Mouse (Mus musculus) CH12.LX (cell line): ENCODE measurements around the gene Aunip.

Experiments
- CTCF ChIP-seq, 2 experiments: IDR thresholded peaks in 1 of 2; conservative IDR thresholded peaks in 1 of 2; 2 replicates each; pipeline ENCODE4 v1.5.1; 2011 to 2012; ENCODE audit warnings: low read depth in 2 of 2, low read length in 2 of 2, improper control_type of control experiment in 1 of 2, inconsistent platforms in 1 of 2, mild to moderate bottlenecking in 1 of 2, moderate library complexity in 1 of 2
- ETS1 ChIP-seq: conservative IDR thresholded peaks from 2 replicates; pipeline ENCODE4 v1.6.1; 2012; ENCODE audit warnings: low read depth, mild to moderate bottlenecking, inconsistent platforms, low read length, improper control_type of control experiment, moderate library complexity
- MAX ChIP-seq: IDR thresholded peaks from 2 replicates; pipeline ENCODE4 v1.6.1; 2011; ENCODE audit warnings: low read length, improper control_type of control experiment
- POLR2A ChIP-seq: IDR thresholded peaks from 2 replicates; pipeline ENCODE4 v1.6.1; 2011; ENCODE audit warnings: low read depth, mild to moderate bottlenecking, improper control_type of control experiment, low read length
- RAD21 ChIP-seq: IDR thresholded peaks from 2 replicates; pipeline ENCODE4 v1.6.1; 2011; ENCODE audit warnings: low read depth, mild to moderate bottlenecking, low read length, improper control_type of control experiment, moderate library complexity
- TBP ChIP-seq: conservative IDR thresholded peaks from 2 replicates; pipeline ENCODE4 v1.6.1; 2011; ENCODE audit warnings: low read depth, low read length, improper control_type of control experiment
- TCF12 ChIP-seq: IDR thresholded peaks from 2 replicates; pipeline ENCODE4 v1.6.1; 2014; ENCODE audit warnings: low read depth, mild to moderate bottlenecking, inconsistent platforms, low read length, improper control_type of control experiment
- USF1 ChIP-seq: IDR thresholded peaks from 2 replicates; pipeline ENCODE4 v1.6.1; 2014; ENCODE audit warnings: low read depth, mild to moderate bottlenecking, inconsistent platforms, low read length, improper control_type of control experiment
- ZC3H11A ChIP-seq: IDR thresholded peaks from 2 replicates; pipeline ENCODE4 v1.6.1; 2012; ENCODE audit warnings: low read depth, mild to moderate bottlenecking, inconsistent platforms, low read length, improper control_type of control experiment

- TF ChIP-seq CTCF (conservative IDR thresholded peaks at IDR 0.05 in 1 of 2, IDR thresholded peaks at IDR 0.05 in 1 of 2; ENCODE audit: low read depth in 2 of 2, low read length in 2 of 2) (no peak), MAX (no peak), POLR2A (no peak), TBP (no peak), RAD21 (no peak), ZC3H11A (no peak), USF1 (no peak), ETS1 (no peak), TCF12 (no peak)
These were observed 27.1 kb upstream of the Aunip start for GRCm38 (mm10) chr4:134483696-134484095.
